Mouse (Mus musculus) CH12.LX (cell line): ENCODE data around the gene Prdx2. TPM values are rescaled to one million over a fixed set of nuclear protein-coding genes. Genes with fewer than 3 reads are reported as not detected.

Experiments
- DNase-seq: peaks from one replicate; pipeline ENCODE4 v3.0.0-alpha.2; 2013; ENCODE audit errors: extremely low read depth
- H3K27ac ChIP-seq: 2 replicates; pipeline ENCODE4 v1.5.1; 2012; ENCODE audit warnings: low read depth, mild to moderate bottlenecking, control low read depth, moderate library complexity; ENCODE audit not compliant: insufficient read depth
- H3K27me3 ChIP-seq: replicated peaks from 2 replicates; pipeline ENCODE3; 2012; ENCODE audit warnings: inconsistent platforms
- H3K36me3 ChIP-seq, 2 experiments: replicated peaks in 1 of 2; 2 replicates each; pipeline versions ENCODE3 to v1.6.1; 2012; ENCODE audit warnings: inconsistent platforms in 1 of 2, low read length in 1 of 2, mild to moderate bottlenecking in 1 of 2, mixed read lengths in 1 of 2, moderate library complexity in 1 of 2; ENCODE audit not compliant: control insufficient read depth in 1 of 2, insufficient read depth in 1 of 2
- H3K4me1 ChIP-seq, 2 experiments: 2 replicates each; pipeline ENCODE4 v1.6.1; 2012; ENCODE audit warnings: inconsistent platforms in 1 of 2, moderate library complexity in 1 of 2; ENCODE audit not compliant: insufficient read depth in 2 of 2, control insufficient read depth in 1 of 2
- H3K4me2 ChIP-seq: 2 replicates; pipeline ENCODE4 v1.6.1; 2012; ENCODE audit warnings: low read depth, mild to moderate bottlenecking, control low read depth; ENCODE audit not compliant: poor library complexity, insufficient read depth, severe bottlenecking
- H3K4me3 ChIP-seq, 3 experiments: fragments of 150-350 bp in 1 of 3; sonication (generic) in 1 of 3; replicated peaks in 1 of 3; 2 replicates each; pipeline versions ENCODE3 to v1.5.1; 2011 to 2012; ENCODE audit warnings: low read depth in 2 of 3, low read length in 2 of 3, mild to moderate bottlenecking in 2 of 3, moderate library complexity in 2 of 3, control low read depth in 1 of 3, improper control_type of control experiment in 1 of 3, inconsistent platforms in 1 of 3, mixed read lengths in 1 of 3; ENCODE audit not compliant: poor library complexity in 1 of 3
- H3K79me2 ChIP-seq: replicated peaks from 2 replicates; pipeline ENCODE4 v1.6.1; 2012; ENCODE audit warnings: mild to moderate bottlenecking, moderate library complexity; ENCODE audit not compliant: control insufficient read depth, poor library complexity, insufficient read depth, severe bottlenecking; ENCODE audit errors: extremely low read depth
- H3K9ac ChIP-seq: 2 replicates; pipeline ENCODE4 v1.6.1; 2012; ENCODE audit warnings: low read depth, mild to moderate bottlenecking, control low read depth, moderate library complexity; ENCODE audit not compliant: insufficient read depth
- H3K9me3 ChIP-seq: replicated peaks from 2 replicates; pipeline ENCODE3; 2012; ENCODE audit warnings: low read length, inconsistent platforms, mixed read lengths
- CHD1 ChIP-seq: IDR thresholded peaks from 2 replicates; pipeline ENCODE4 v1.6.1; 2012; ENCODE audit warnings: low read depth, low read length, improper control_type of control experiment, inconsistent platforms
- CHD2 ChIP-seq: IDR thresholded peaks from 2 replicates; pipeline ENCODE4 v1.6.1; 2011; ENCODE audit warnings: low read length, improper control_type of control experiment
- E2F4 ChIP-seq: IDR thresholded peaks from 2 replicates; pipeline ENCODE4 v1.6.1; 2011; ENCODE audit warnings: low read depth, low read length, improper control_type of control experiment; ENCODE audit not compliant: insufficient replicate concordance
- ELF1 ChIP-seq: IDR thresholded peaks from 2 replicates; pipeline ENCODE4 v1.6.1; 2014; ENCODE audit warnings: low read depth, mild to moderate bottlenecking, inconsistent platforms, low read length, improper control_type of control experiment
- ETS1 ChIP-seq: conservative IDR thresholded peaks from 2 replicates; pipeline ENCODE4 v1.6.1; 2012; ENCODE audit warnings: low read depth, mild to moderate bottlenecking, inconsistent platforms, low read length, improper control_type of control experiment, moderate library complexity
- GABPA ChIP-seq: IDR thresholded peaks from 2 replicates; pipeline ENCODE4 v1.6.1; 2012; ENCODE audit warnings: low read depth, low read length, improper control_type of control experiment, inconsistent platforms; ENCODE audit not compliant: insufficient replicate concordance
- HCFC1 ChIP-seq: IDR thresholded peaks from 2 replicates; pipeline ENCODE4 v1.6.1; 2012; ENCODE audit warnings: low read depth, mild to moderate bottlenecking, inconsistent platforms, low read length, improper control_type of control experiment
- JUN ChIP-seq: IDR thresholded peaks from 2 replicates; pipeline ENCODE4 v1.6.1; 2011; ENCODE audit warnings: low read depth, mild to moderate bottlenecking, low read length, improper control_type of control experiment, moderate library complexity; ENCODE audit not compliant: insufficient read depth
- JUND ChIP-seq: conservative IDR thresholded peaks from 2 replicates; pipeline ENCODE4 v1.6.1; 2011; ENCODE audit warnings: low read depth, low read length, improper control_type of control experiment
- MAFK ChIP-seq: IDR thresholded peaks from 2 replicates; pipeline ENCODE4 v1.6.1; 2011; ENCODE audit warnings: low read length, improper control_type of control experiment; ENCODE audit not compliant: insufficient replicate concordance
- MAX ChIP-seq: IDR thresholded peaks from 2 replicates; pipeline ENCODE4 v1.6.1; 2011; ENCODE audit warnings: low read length, improper control_type of control experiment
- MAZ ChIP-seq: IDR thresholded peaks from 2 replicates; pipeline ENCODE4 v1.6.1; 2012; ENCODE audit warnings: low read depth, mild to moderate bottlenecking, inconsistent platforms, low read length, improper control_type of control experiment, moderate library complexity
- MEF2A ChIP-seq: IDR thresholded peaks from 2 replicates; pipeline ENCODE4 v1.6.1; 2014; ENCODE audit warnings: low read depth, mild to moderate bottlenecking, inconsistent platforms, low read length, improper control_type of control experiment, borderline replicate concordance
- MXI1 ChIP-seq: IDR thresholded peaks from 2 replicates; pipeline ENCODE4 v1.6.1; 2011; ENCODE audit warnings: mild to moderate bottlenecking, low read depth, low read length, improper control_type of control experiment
- PAX5 ChIP-seq: IDR thresholded peaks from 2 replicates; pipeline ENCODE4 v1.6.1; 2012; ENCODE audit warnings: low read length, inconsistent platforms, mixed read lengths
- POLR2A ChIP-seq: IDR thresholded peaks from 2 replicates; pipeline ENCODE4 v1.6.1; 2011; ENCODE audit warnings: low read depth, mild to moderate bottlenecking, improper control_type of control experiment, low read length
- SMC3 ChIP-seq: IDR thresholded peaks from 2 replicates; pipeline ENCODE4 v1.6.1; 2011; ENCODE audit warnings: low read depth, low read length, improper control_type of control experiment
- TBP ChIP-seq: conservative IDR thresholded peaks from 2 replicates; pipeline ENCODE4 v1.6.1; 2011; ENCODE audit warnings: low read depth, low read length, improper control_type of control experiment
- USF1 ChIP-seq: IDR thresholded peaks from 2 replicates; pipeline ENCODE4 v1.6.1; 2014; ENCODE audit warnings: low read depth, mild to moderate bottlenecking, inconsistent platforms, low read length, improper control_type of control experiment
- ZC3H11A ChIP-seq: IDR thresholded peaks from 2 replicates; pipeline ENCODE4 v1.6.1; 2012; ENCODE audit warnings: low read depth, mild to moderate bottlenecking, inconsistent platforms, low read length, improper control_type of control experiment
- ZNF384 ChIP-seq: IDR thresholded peaks from 2 replicates; pipeline ENCODE4 v1.6.1; 2012; ENCODE audit warnings: low read depth, low read length, improper control_type of control experiment, inconsistent platforms
- dilution Hi-C: fragments of 300-500 bp; cut with MboI; formaldehyde crosslinking; loops from 2 replicates; pipeline ENCODE4 v1.14.3; 2020; ENCODE audit warnings: low sequenced_read_pairs; ENCODE audit not compliant: extremely low pct_unique_long_range_greater_than_20kb, extremely low pct_ligation_motif_present
- in situ Hi-C: fragments of 300-500 bp; cut with MboI; formaldehyde crosslinking; loops from 3 replicates; pipeline ENCODE4 v1.14.3; 2019; ENCODE audit warnings: low sequenced_read_pairs, low pct_ligation_motif_present, low pct_unique_long_range_greater_than_20kb, mixed read lengths
- polyA plus RNA-seq: library from polyadenylated mRNA; unstranded; fragments of >175 nt; gene quantifications from 2 replicates; pipeline ENCODE4 v1.2.1, GENCODE M21; 2012; ENCODE audit warnings: low read depth; ENCODE audit not compliant: insufficient read length
- total RNA-seq, 2 experiments: library from RNA; depleted of rRNA; stranded (reverse); fragments of 300-350 nt in 1 of 2; fragments of >200 nt in 1 of 2; gene quantifications; 2 replicates each; pipeline ENCODE4 v1.2.3; 2012 to 2014

Prdx2 gene
- total and polyA plus RNA-seq, 3 experiments, result 158 to 232 (median 218) TPM

DNA sequence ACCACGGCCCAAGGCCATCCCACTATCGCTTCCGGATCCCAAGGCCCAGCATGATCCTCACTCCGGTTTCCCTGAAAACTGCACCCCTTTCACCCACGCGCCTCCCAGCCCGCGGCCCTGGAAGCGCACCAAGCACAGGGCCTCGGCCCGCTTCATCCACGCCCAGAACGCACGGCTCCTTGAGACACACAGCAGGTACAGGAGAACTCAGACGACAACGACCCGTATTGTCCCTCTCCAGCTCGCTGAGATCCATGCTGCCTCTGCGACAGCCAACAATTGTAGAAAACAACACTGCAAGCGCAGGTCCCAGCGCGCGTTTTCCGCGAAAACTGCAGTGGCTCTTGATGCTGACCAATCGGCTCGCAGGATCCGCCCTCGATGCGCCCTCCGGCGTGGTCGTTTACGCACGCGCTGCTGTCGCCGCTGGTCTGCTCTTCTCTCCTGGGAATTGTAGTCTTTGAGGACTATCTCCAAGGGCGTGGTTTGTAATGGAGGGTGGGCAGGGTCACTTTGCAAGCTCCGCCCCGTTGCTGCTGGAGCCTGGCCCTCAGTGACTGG lies 3.6 kb upstream of the Prdx2 start (continued):
- TF ChIP-seq E2F4, result peak; percentile 65; the same call in 1 of the 2 replicates
- peak; percentile 91 for TF ChIP-seq MXI1
- peak; percentile 69 for TF ChIP-seq TBP
- no peak for TF ChIP-seq JUND
- no peak for TF ChIP-seq SMC3
- peak; percentile 92 for TF ChIP-seq HCFC1
- TF ChIP-seq USF1, result no peak
- TF ChIP-seq MEF2A, result no peak

DNA sequence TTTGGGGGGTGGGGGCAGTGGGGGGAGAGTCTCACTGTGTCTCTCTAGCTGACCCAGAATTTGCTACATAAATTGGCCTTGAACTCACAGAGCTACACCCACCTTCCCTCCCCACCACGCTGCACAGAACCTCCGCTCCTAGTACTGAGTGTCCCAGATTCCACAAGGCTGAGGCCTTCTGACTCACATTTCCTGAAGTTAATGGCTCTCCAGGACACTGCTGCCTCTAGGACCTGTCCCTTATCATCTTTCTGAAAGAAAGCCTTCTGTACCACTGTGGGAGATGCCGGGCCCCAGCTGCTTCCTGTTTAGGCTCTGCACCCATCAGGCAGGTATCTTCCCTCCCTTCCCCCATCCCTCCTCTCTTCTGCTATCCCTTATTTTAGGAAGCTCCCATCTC lies 2.8 kb upstream of the Prdx2 start:
- H3K27me3 ChIP-seq, result no peaks in the 10 kb centered on the region
- 0 out of 2 replicates have a peak overlapping the region, but pooled peaks have one; percentile 15 for H3K27ac ChIP-seq
- no peak overlapping the region for H3K9ac ChIP-seq
- dilution Hi-C loops, result no loop called here
- no peak overlapping the region for H3K4me3 ChIP-seq
- H3K4me1 ChIP-seq, result peaks cover 18 to 50% of the 10 kb centered on the region in 2 experiments
- peak overlapping the region; percentile 29; the same call in 1 of the 2 replicates for H3K4me2 ChIP-seq
- H3K9me3 ChIP-seq, result no peaks in the 10 kb centered on the region
- peaks cover 19 to 37% of the 10 kb centered on the region in 2 experiments for H3K36me3 ChIP-seq
- peaks cover 9% of the 10 kb centered on the region for H3K79me2 ChIP-seq
- no peak for TF ChIP-seq E2F4
- TF ChIP-seq HCFC1, result no peak
- no peak for TF ChIP-seq MAFK
- TF ChIP-seq MXI1, result 0 out of 2 replicates have a peak, but pooled peaks have one; percentile 28
- no peak for TF ChIP-seq PAX5
- TF ChIP-seq, all 38 proteins: peak for 1
- DNase-seq, result no peak
- in situ Hi-C loops, result no loop called here

DNA sequence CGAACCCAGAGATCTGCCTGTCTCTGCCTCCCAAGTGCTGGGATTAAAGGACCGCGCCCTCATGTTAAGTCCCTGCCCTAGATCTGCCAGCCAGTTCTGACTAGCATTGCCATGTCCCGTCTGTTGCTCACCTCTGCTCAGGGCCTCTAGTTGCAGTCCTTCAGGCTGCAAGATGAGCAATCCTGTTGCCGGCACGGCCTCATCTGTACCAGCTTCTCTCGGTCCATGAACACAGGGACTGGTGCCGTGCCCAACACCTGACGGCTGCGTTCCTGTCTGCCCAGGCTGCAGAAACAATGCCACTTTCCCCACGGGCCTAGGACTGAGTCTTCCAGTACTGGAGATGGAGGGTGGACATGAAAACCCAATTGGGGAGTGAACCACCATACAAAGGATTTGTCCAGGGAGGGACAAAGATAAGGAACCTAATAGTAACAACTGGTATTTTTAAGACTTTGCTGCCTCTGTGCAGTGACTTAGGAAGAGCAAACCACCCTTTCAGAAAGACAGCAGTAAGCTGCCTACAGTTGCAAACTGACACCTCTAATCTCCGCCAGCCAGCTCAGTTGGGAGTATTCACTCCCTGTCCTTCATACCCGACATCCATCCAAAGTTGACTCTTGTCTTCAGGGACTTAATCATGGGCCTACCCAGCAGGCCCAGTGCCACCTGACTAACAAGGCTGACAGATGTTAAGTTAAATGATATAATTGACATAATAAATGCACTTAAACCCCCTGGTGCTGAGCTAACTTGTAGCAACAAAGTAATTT lies 1.7 kb upstream of the Prdx2 start:
- Histone ChIP-seq H3K27ac (no peak overlapping the region), H3K9ac (no peak overlapping the region; the same call in 1 of the 2 replicates), H3K79me2 (peaks cover 9% of the 10 kb centered on the region), H3K36me3 (peaks cover 15 to 34% of the 10 kb centered on the region in 2 experiments), H3K4me2 (no peak overlapping the region; the same call in 1 of the 2 replicates), H3K27me3 (no peaks in the 10 kb centered on the region), H3K4me1 (peaks cover 18 to 50% of the 10 kb centered on the region in 2 experiments), H3K4me3 (peak overlapping the region in 1 of 3 experiments; percentile 90), H3K9me3 (no peaks in the 10 kb centered on the region)
- no peak for DNase-seq
- dilution Hi-C loops (no loop called here), in situ Hi-C loops (no loop called here)
- TF ChIP-seq E2F4 (no peak), MAZ (no peak), MAX (no peak), ETS1 (no peak), ELF1 (no peak), ZC3H11A (no peak), CHD1 (no peak), CHD2 (no peak), JUND (no peak), POLR2A (no peak), MXI1 (no peak), GABPA (no peak), MEF2A (no peak), JUN (no peak), SMC3 (no peak), ZNF384 (no peak)
